Mouse (Mus musculus) liver, embryonic 16.5 days (tissue): ENCODE results near the gene Cdh7. TPM values are rescaled to one million over a fixed set of nuclear protein-coding genes. Genes with fewer than 3 reads are reported as not detected.

ENCODE experiments used
- ATAC-seq: fragments of 200-750 bp; cut with Nextera tagmentation; 2 replicates; pipeline ENCODE4 v1.8.0; 2017; ENCODE audit warnings: low read depth, mild to moderate bottlenecking, moderate number of reproducible peaks, moderate library complexity
- H3K27ac ChIP-seq: fragments of 300-500 bp; sonication (generic); 2 replicates; pipeline ENCODE4 v1.5.1; 2014; ENCODE audit warnings: mild to moderate bottlenecking, low read length
- H3K27me3 ChIP-seq: fragments of 300-500 bp; sonication (generic); 2 replicates; pipeline ENCODE4 v1.6.1; 2014; ENCODE audit warnings: low read depth, low read length, mixed read lengths; ENCODE audit not compliant: control insufficient read depth, insufficient read depth
- H3K36me3 ChIP-seq: fragments of 300-500 bp; sonication (generic); 2 replicates; pipeline ENCODE4 v1.6.1; 2014; ENCODE audit warnings: mild to moderate bottlenecking; ENCODE audit not compliant: control insufficient read depth, insufficient read depth
- H3K4me1 ChIP-seq: fragments of 300-500 bp; sonication (generic); 2 replicates; pipeline ENCODE4 v1.6.1; 2014; ENCODE audit warnings: low read depth, low read length, mixed read lengths; ENCODE audit not compliant: control insufficient read depth
- H3K4me2 ChIP-seq: fragments of 300-500 bp; sonication (generic); 2 replicates; pipeline ENCODE4 v1.6.1; 2014; ENCODE audit warnings: low read depth, low read length, mixed read lengths
- H3K4me3 ChIP-seq: fragments of 300-500 bp; sonication (generic); 2 replicates; pipeline ENCODE4 v1.5.1; 2014; ENCODE audit warnings: low read depth, mild to moderate bottlenecking, low read length
- H3K9ac ChIP-seq: fragments of 300-500 bp; sonication (generic); 2 replicates; pipeline ENCODE4 v1.6.1; 2014; ENCODE audit warnings: low read depth, low read length
- H3K9me3 ChIP-seq: fragments of 300-500 bp; sonication (generic); replicated peaks from 2 replicates; pipeline ENCODE4 v1.6.1; 2016; ENCODE audit warnings: low read length; ENCODE audit not compliant: control insufficient read depth
- WGBS: fragments of 180-500 bp; shearing (Covaris S2); extraction: QIAGEN DNeasy Blood & Tissue Kit; methylation state at CpG from one replicate; pipeline ENCODE4 v1.1.7; 2014; ENCODE audit not compliant: insufficient replicate concordance; 5-methylcytosine and 5-hydroxymethylcytosine counted together
- polyA plus RNA-seq: library from polyadenylated mRNA; unstranded; fragments of >200 nt; fragmentation: Nextera tagmentation; extraction: Ambion mirVana; gene quantifications from 2 replicates; pipeline ENCODE4 v1.2.1, GENCODE M21; 2015

Gene Cdh7
- not detected in 2 replicates for polyA plus RNA-seq

- H3K36me3 ChIP-seq: no peaks in the 10 kb centered on the region
- H3K27ac ChIP-seq: no peak within 1 kb of the TSS
- H3K4me3 ChIP-seq: no peak within 1 kb of the TSS
- no peaks in the 10 kb centered on the region for H3K9me3 ChIP-seq
- WGBS: 2% methylated on average over 35 of the region's 35 CpGs
- H3K4me2 ChIP-seq: no peak within 1 kb of the TSS
- H3K4me1 ChIP-seq: no peaks in the 10 kb centered on the region
- ATAC-seq: no peak
- H3K9ac ChIP-seq: no peak within 1 kb of the TSS
- 0 out of 2 replicates have a peak, but pooled peaks cover 4% of the 10 kb centered on the region for H3K27me3 ChIP-seq
Measured at GRCm38 (mm10) chr1:109982064-109982808, at the start of gene Cdh7. Gene Cdh7, plus strand, starts transcription at chr1:109982431.

GRCm38 (mm10) chr1:109932674-109933073 lies 49.6 kb upstream of the Cdh7 start:
- no peak for ATAC-seq
- no peaks in the 10 kb centered on the region for H3K27me3 ChIP-seq
- H3K27ac ChIP-seq: no peak overlapping the region
- H3K9ac ChIP-seq: no peak overlapping the region
- H3K4me1 ChIP-seq: no peaks in the 10 kb centered on the region
- no peak overlapping the region for H3K4me3 ChIP-seq
- no peaks in the 10 kb centered on the region for H3K9me3 ChIP-seq
- H3K4me2 ChIP-seq: no peak overlapping the region
- no peaks in the 10 kb centered on the region for H3K36me3 ChIP-seq
- WGBS: 67% methylated on average over 3 of the region's 3 CpGs

- ATAC-seq: no peak
- Histone ChIP-seq H3K27me3 (no peaks in the 10 kb centered on the region), H3K4me1 (no peaks in the 10 kb centered on the region), H3K4me2 (no peak overlapping the region), H3K36me3 (no peaks in the 10 kb centered on the region), H3K4me3 (no peak overlapping the region), H3K9me3 (no peaks in the 10 kb centered on the region), H3K9ac (no peak overlapping the region), H3K27ac (no peak overlapping the region)
- 44% methylated on average over 2 of the region's 2 CpGs for WGBS
Measured at GRCm38 (mm10) chr1:109948571-109948970, 33.7 kb upstream of the Cdh7 start.

GRCm38 (mm10) chr1:109971721-109972425 lies 10.4 kb upstream of the Cdh7 start:
- no peaks in the 10 kb centered on the region for H3K36me3 ChIP-seq
- H3K4me2 ChIP-seq: no peak overlapping the region
- WGBS: 67% methylated on average over 5 of the region's 5 CpGs
- no peaks in the 10 kb centered on the region for H3K9me3 ChIP-seq
- no peak for ATAC-seq
- no peak overlapping the region for H3K27ac ChIP-seq
- no peak overlapping the region for H3K4me3 ChIP-seq
- no peak overlapping the region for H3K9ac ChIP-seq
- H3K27me3 ChIP-seq: no peaks in the 10 kb centered on the region
- H3K4me1 ChIP-seq: no peaks in the 10 kb centered on the region

- no peaks in the 10 kb centered on the region for H3K4me1 ChIP-seq
- no peak overlapping the region for H3K27ac ChIP-seq
- no peak overlapping the region for H3K9ac ChIP-seq
- no peak overlapping the region for H3K4me2 ChIP-seq
- H3K36me3 ChIP-seq: no peaks in the 10 kb centered on the region
- no peak overlapping the region for H3K4me3 ChIP-seq
- 56% methylated on average over 4 of the region's 4 CpGs for WGBS
- H3K9me3 ChIP-seq: no peaks in the 10 kb centered on the region
- H3K27me3 ChIP-seq: no peaks in the 10 kb centered on the region
- ATAC-seq: no peak
Measured at GRCm38 (mm10) chr1:109972426-109973015, 9.7 kb upstream of the Cdh7 start.

- Histone ChIP-seq H3K9me3 (no peaks in the 10 kb centered on the region), H3K27me3 (0 out of 2 replicates have a peak, but pooled peaks cover 4% of the 10 kb centered on the region), H3K4me3 (no peak overlapping the region), H3K4me2 (no peak overlapping the region), H3K27ac (no peak overlapping the region), H3K4me1 (no peaks in the 10 kb centered on the region), H3K36me3 (no peaks in the 10 kb centered on the region), H3K9ac (no peak overlapping the region)
- WGBS: 2% methylated on average over 38 of the region's 38 CpGs
- ATAC-seq: no peak
Measured at GRCm38 (mm10) chr1:109982809-109983536, 742 bp downstream of the Cdh7 start.

GRCm38 (mm10) chr1:109983537-109983912 lies 1.3 kb downstream of the Cdh7 start:
- H3K27me3 ChIP-seq: 0 out of 2 replicates have a peak, but pooled peaks cover 4% of the 10 kb centered on the region
- WGBS: 19% methylated on average over 6 of the region's 6 CpGs
- H3K4me3 ChIP-seq: no peak overlapping the region
- H3K4me2 ChIP-seq: no peak overlapping the region
- H3K36me3 ChIP-seq: no peaks in the 10 kb centered on the region
- H3K27ac ChIP-seq: no peak overlapping the region
- ATAC-seq: no peak
- no peaks in the 10 kb centered on the region for H3K4me1 ChIP-seq
- H3K9me3 ChIP-seq: no peaks in the 10 kb centered on the region
- H3K9ac ChIP-seq: no peak overlapping the region

- no peaks in the 10 kb centered on the region for H3K4me1 ChIP-seq
- H3K9me3 ChIP-seq: no peaks in the 10 kb centered on the region
- H3K9ac ChIP-seq: no peak overlapping the region
- no peak for ATAC-seq
- H3K4me2 ChIP-seq: no peak overlapping the region
- H3K36me3 ChIP-seq: no peaks in the 10 kb centered on the region
- H3K4me3 ChIP-seq: no peak overlapping the region
- no peak overlapping the region for H3K27ac ChIP-seq
- WGBS: 51% methylated on average over 3 of the region's 3 CpGs
- H3K27me3 ChIP-seq: 0 out of 2 replicates have a peak, but pooled peaks cover 4% of the 10 kb centered on the region
Measured at GRCm38 (mm10) chr1:109984776-109985175, 2.5 kb downstream of the Cdh7 start.
